Mouse (Mus musculus): ENCODE data around the gene Myl4.
"Not testable (repeated sequence)": the region's sequence is repeated elsewhere in the genome, so short reads cannot be mapped to it uniquely, and the experiment has no call there.

The Myl4 gene

GRCm38 (mm10) chr11:104571373-104571772 is 20.9 kb downstream of the Myl4 start:
- DNase-seq (ENCODE audit: low read depth, low spot score) = not testable (repeated sequence)

GRCm38 (mm10) chr11:104572091-104572490 is 21.6 kb downstream of the Myl4 start:
- no peak for DNase-seq (ENCODE audit: low read depth, low spot score)

- DNase-seq (ENCODE audit: low read depth, low spot score) = no peak
These were observed 22.1 kb downstream of the Myl4 start for GRCm38 (mm10) chr11:104572566-104572965.

GRCm38 (mm10) chr11:104576772-104577612 is 26.5 kb downstream of the Myl4 start:
- no peak for DNase-seq (ENCODE audit: low read depth, low spot score)

DNA sequence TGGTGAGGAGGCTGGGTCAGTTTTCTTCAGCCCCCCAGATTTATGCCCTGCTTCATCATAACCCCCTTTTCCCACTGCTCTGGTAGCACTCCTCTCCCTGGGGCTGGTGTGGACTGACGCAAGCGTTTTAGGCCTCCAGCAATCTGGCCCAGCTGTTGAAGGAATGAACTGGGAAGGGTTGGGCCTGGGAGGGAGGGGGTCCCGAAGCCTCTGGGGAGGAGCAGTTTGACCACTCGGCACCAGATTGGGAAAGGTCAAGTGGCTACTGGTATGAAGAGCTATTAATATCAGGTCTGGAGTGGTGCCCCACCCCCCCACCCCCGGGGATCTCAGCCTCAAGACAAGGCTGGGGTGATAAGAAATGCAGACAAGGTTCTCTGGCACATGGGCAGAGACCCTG is 27.6 kb downstream of the Myl4 start:
- DNase-seq (ENCODE audit: low read depth, low spot score) = no peak

- no peak for DNase-seq (ENCODE audit: low read depth, low spot score)
These were observed 28.6 kb downstream of the Myl4 start for GRCm38 (mm10) chr11:104579084-104579483.

DNA sequence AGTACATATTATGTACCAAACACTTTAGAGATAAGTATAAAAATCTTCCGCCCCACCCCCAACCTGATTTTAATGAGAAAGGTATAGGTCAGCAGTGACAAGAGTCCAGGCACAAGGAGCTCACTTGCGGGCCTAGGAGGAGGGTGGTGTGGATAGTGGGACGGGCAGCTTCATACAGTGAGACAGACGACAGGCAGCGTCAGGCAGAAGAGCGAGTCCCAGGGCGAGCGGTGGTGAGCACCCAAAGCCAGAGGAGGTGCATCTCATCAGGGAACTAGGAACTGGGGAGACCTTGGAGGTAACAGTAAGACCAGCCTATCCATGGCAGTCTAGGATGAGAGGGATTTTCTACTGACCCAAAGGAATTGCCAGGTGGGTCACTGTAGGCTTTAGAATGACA is 29.1 kb downstream of the Myl4 start:
- DNase-seq (ENCODE audit: low read depth, low spot score) = no peak

- DNase-seq (ENCODE audit: low read depth, low spot score) = no peak
These were observed 29.6 kb downstream of the Myl4 start for GRCm38 (mm10) chr11:104580091-104580490.

GRCm38 (mm10) chr11:104580606-104581005 is 30.1 kb downstream of the Myl4 start:
- DNase-seq (ENCODE audit: low read depth, low spot score) = no peak

GRCm38 (mm10) chr11:104581446-104582307 is 31.2 kb downstream of the Myl4 start:
- DNase-seq (ENCODE audit: low read depth, low spot score) = peak; percentile 81

- no peak for DNase-seq (ENCODE audit: low read depth, low spot score)
These were observed 31.8 kb downstream of the Myl4 start for GRCm38 (mm10) chr11:104582308-104582606.

DNA sequence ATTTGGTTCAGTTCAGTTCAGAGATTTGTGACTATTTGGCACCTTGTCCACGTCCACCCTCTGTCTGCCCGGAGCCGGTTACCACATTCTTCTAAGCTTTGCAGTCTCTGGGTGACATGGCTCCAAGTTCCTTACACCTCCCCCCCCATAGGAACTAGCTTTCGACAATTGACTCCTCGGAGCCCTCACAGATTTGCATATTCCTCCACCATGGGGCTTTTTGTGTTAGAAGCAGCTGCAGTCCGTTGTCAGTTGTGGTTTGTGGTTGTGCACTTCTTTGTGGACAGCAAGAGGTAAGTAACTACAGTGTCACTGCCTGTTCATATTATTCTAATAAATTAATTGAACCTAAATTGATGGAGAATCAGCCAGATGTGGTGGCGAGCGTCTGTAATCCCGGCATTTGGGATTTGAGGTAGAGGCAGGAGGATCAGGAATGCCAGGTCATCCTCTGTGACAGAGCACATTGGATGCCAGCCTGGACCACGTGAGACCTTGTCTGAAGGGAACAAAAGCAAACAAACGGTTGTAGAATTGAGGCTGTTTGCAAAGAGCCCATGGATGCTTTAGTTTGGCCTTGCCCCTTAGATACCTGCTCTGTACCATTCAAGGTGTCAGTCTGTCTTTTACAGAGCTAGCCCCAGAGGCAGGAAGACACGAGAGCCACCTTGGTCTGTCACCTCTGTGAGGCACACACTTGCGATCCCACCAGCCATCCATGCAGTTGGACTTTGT is 32.3 kb downstream of the Myl4 start:
- peak; percentile 71 for DNase-seq (ENCODE audit: low read depth, low spot score)

GRCm38 (mm10) chr11:104585495-104585894 is 35.0 kb downstream of the Myl4 start:
- no peak for DNase-seq (ENCODE audit: low read depth, low spot score)

DNA sequence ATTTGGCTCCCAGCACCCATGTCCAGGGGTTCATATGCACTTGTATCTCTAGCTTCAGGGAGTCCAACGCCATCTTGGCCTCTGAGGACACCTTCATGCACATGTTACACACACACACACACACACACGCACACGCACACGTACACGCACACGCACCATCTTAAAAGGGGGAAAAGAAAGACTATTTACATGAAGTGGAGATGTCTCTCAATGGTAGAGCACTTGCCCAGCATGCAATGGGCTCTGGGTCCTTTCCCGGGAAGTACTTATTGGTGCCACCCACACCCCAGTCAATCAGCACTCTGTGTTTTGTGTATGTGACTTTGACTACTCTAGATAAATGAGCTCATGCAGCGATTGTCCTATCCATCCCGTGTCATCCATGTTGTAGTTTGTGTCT is 37.4 kb downstream of the Myl4 start:
- DNase-seq (ENCODE audit: low read depth, low spot score) = no peak

GRCm38 (mm10) chr11:104588513-104588912 is 38.0 kb downstream of the Myl4 start:
- no peak for DNase-seq (ENCODE audit: low read depth, low spot score)

DNA sequence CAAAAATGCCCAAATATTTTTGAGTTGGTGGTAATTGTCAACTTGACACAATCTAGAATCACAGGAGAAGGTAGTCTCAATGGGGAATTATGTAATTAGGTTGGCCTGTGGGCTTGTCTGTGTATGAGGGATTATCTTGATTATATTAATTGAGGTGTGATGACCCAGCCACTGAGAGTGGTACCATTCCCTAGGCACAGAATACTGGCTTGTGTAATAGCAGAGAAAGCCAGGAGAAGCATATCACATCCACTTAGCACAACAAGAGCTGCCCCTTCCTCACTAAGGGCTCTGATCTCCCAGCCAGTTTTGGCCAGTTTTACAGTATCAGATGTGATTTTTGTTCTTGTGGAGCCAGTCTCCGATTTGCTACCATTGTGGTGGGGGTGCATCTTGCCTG is 39.1 kb downstream of the Myl4 start:
- no peak for DNase-seq (ENCODE audit: low read depth, low spot score)

DNA sequence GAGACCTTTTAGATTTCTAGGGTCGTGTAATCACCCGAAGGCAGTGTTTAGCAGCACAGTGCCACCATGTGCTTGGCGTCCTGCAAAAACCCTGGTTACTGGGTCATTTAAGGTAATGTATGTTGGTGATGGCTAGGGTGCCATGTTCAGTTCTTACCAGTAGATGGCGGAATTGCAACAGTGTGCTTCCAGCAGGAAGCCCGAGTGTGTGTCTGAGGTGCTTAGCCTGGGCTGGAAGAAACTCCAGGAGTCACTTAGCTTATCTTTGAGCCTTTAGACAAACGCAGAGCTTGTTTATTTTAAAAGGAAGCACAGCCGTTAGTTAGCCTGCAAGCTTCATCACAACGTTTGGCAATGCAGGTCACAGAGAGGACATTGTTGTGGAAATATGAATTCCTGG is 39.7 kb downstream of the Myl4 start:
- peak; percentile 84 for DNase-seq (ENCODE audit: low read depth, low spot score)

GRCm38 (mm10) chr11:104592066-104592835 is 41.8 kb downstream of the Myl4 start:
- DNase-seq (ENCODE audit: low read depth, low spot score) = no peak

GRCm38 (mm10) chr11:104596365-104596764 is 45.9 kb downstream of the Myl4 start:
- DNase-seq (ENCODE audit: low read depth, low spot score) = no peak

GRCm38 (mm10) chr11:104599265-104599945 is 48.9 kb downstream of the Myl4 start:
- DNase-seq (ENCODE audit: low read depth, low spot score) = peak; percentile 43

GRCm38 (mm10) chr11:104600675-104601074 is 50.2 kb downstream of the Myl4 start:
- no peak for DNase-seq (ENCODE audit: low read depth, low spot score)
